Mouse (Mus musculus) thymus, postnatal 36 days (tissue): ENCODE measurements around the gene Gm17545.

Experiments used
- DNase-seq, 2 experiments: peaks; one replicate each; pipeline ENCODE4 v3.0.0; 2022; ENCODE audit warnings: mixed read lengths in 2 of 2

The Gm17545 gene

GRCm38 (mm10) chr9:22447213-22447612, 6.9 kb upstream of the Gm17545 start:
- no peak for DNase-seq

- DNase-seq = no peak
Measured at GRCm38 (mm10) chr9:22448420-22448819, 5.7 kb upstream of the Gm17545 start.

DNA sequence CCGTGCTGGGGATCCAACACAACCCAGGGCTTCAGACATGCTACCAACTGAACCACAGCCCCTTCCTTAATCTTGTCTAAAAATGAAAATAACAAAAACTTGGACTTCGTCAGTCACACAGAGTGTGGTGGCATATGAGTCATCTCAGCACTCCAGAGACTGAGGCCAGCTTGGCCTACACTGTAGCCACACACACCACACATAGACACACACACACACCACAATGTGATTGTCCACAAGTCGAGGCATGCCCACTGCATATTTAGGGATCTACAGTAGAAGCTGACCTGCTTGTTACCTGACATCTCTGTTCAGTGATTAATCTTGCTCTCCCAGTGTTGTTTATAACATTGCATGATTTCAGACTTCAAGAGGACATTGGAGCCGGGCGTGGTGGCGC, 4.9 kb upstream of the Gm17545 start:
- DNase-seq = no peak

GRCm38 (mm10) chr9:22452697-22453096, 1.4 kb upstream of the Gm17545 start:
- DNase-seq = no peak

DNA sequence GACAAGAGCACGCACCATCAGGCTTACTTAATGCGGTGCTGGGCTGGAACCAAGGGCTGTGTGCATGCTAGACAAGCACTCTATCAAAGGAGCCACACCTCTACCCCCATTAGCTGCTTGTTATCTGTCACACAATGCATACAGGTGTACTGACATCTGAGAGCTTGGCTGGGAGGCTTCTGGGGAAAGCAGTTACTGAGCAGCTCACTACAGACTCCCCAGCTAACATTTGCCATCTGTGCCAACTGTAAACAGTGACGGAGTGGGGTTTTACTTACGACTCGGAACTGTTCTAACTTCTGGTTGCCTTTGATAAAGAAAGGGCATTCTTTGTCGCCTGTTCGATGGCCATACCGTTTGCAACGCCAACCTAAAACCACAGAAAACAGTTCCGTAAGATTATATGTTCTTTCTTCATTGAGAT, 577 bp upstream of the Gm17545 start:
- DNase-seq = no peak

DNA sequence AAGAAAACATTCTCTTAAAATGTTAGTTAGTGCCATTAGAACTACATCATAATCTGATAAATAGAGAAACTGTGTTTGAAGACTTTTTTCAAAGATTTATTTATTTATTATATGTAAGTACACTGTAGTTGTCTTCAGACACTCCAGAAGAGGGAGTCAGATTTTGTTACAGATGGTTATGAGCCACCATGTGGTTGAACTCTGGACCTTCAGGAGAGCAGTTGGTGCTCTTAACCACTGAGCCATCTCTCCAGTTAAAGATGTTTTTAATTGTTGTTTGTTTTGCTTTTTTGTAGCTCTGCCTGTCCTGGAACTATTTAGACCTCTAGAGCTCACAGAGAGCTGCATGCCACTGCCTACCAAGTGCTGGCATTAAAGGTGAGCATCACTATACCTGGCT, 951 bp downstream of the Gm17545 start:
- DNase-seq = no peak

DNA sequence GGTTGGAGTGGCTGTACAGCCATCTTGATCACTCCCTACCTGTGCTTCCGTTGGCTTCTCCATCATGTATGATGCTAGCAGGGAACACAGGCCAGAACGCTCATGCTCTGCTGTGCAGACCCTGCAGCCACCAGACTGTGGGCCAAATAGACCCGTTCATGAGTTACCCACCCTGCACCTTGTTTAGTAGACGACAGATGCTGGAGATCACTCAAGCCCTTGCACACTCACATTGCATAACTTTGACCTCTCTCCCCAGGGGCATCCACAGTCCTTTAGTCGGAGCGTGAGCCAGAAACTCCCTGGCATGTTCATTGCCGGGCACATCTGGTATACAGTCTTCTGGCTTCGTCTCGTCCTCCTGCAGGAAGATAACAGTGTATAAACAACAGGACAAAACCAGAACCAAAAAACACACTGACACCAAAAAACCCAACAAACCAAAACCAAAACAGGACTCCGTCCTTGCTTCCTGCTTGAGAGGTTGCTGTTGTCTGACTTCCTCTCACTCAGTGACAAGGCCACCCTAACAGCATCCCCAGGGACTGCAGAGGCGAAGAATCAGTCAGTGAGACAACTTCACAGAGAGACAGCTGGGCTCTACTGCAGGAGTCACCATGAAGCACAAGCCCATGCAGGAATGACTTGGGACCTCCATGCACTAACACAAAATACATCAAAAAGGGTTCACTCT, 3.2 kb downstream of the Gm17545 start:
- no peak for DNase-seq

DNA sequence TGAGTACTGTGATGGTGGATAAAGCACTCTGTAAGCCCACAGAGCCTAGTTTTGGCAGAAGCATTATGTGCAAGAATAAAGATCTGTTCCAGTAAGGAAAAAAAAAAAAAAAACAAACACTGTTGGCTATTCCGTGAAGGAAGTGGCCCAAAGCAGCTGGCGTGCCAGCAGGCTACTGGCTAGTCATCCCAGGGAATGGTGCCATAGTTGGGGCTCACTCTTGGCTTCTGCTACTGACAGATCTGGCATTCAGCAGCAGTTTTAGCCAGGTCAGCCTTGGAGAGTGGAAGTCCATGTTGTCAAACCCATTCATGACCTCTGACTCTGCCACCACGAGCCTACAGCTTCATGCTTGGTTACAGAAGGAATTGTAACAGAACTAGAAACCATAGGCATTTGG, 7.9 kb downstream of the Gm17545 start:
- no peak for DNase-seq

DNA sequence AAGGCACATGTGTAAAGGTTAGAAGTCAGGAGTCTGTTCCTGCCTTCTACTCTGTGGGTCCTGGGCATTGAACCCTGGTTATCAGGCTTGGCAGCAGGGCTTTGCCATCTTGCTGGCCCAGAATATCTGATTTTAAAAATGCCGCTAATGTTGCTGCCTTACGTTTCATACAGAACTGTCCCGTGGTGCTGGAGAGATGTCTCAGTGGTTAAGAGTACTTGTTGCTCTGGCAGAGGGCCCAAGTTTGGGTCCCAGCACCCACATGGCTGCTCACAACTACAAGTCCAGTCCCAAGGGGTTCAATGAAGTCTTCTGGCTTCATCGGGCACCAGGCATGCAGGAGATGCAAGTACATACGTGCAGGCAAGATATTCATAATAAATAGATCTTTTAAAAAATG, 12.1 kb downstream of the Gm17545 start:
- no peak for DNase-seq

DNA sequence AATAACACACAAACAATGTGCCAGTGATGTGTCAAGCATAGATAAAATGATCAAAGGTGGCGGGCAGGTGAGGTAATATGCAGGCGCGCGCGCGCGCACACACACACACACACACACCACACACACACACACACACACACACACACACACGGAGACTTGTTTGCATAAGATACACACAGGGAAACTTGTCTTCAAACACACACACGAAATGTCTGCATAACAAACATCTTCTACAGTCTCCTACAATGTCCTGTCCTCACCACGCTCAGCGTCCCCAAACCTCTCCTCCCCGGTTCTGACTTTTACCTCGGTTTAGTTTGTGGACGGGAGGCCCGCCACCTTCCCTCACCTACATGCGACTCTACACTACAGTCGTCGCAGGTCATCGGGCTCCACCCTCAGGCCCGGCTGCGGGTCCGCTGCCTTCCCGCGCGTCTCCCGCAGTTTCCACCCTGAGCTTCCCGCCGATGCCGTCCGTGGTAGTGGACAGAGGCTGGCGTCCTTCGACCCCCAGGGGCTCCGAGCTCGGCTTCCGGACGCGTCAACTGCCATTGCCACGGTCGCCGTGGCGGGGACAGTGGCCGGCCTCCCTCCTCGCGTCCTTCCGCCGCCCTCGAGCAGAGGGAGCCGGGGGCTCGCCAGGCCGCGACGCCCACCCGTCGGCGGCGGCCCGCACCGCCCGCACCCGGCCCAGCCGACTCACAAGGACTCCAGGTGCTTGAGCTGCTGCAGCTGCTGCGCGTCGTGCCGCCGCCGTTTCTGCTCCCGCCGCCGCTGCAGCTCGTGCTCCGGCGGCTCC, 13.5 kb downstream of the Gm17545 start:
- DNase-seq = peak; percentile 53 to 77

DNA sequence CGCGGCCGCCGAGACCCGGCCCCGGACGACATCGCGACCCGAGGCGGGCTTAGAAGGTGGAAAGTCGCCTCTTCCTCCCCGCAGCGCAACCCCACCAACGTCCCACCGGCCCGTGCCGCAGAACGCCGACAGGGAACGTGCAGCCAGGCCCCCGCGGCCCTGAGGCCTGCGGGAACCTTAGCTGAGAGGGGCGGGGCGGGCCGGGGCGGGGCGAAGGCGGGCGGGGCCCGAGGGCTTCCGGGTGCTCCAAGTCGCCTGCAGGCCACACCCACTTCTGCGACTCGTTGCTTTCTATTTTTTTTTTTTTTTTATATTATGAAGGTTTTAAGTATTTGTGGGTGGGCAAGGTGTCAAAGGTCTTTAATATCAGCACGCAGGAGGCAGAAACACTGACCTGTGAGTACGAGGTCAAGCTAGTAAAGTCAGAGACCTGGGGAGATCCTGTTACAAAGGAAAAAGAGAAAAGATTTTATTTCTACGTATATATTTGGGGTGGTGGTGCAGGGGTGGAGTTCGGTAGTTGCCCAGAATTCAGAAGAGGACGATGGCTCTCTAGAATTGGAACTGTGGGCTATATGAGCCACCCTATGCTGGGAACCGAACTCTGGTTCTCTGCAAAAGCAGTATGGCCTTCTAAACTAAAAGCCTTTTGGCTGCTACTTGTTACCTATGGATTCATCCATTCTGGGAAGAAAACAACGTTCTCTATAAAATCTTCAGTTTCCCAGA, 14.2 kb downstream of the Gm17545 start:
- peak in 1 of 2 experiments; percentile 73 for DNase-seq

GRCm38 (mm10) chr9:22468899-22469259, 14.8 kb downstream of the Gm17545 start:
- no peak for DNase-seq

DNA sequence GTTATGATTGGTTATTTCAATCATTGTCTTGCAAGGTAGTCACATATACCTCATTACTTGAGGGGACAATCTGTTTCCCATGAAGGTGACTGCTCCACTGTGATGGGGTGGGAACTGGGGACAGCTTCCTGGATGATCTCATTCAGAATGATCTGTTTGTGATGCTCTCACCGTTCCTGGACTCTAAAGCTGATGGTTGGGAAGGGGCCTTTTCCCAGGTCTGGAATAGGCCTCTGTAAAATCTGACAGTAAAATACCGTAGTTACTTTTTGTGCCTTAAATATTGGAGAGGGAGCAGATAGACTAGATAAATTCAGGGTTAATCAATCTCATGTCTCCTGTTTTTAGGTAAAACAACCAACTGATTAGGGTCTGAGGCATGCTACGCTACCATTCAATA, 15.6 kb downstream of the Gm17545 start, which contains the start of gene Rp9:
Gene Rp9, minus strand, starts transcription at position 101 of the 400 bp plus-strand sequence.
- DNase-seq = no peak

DNA sequence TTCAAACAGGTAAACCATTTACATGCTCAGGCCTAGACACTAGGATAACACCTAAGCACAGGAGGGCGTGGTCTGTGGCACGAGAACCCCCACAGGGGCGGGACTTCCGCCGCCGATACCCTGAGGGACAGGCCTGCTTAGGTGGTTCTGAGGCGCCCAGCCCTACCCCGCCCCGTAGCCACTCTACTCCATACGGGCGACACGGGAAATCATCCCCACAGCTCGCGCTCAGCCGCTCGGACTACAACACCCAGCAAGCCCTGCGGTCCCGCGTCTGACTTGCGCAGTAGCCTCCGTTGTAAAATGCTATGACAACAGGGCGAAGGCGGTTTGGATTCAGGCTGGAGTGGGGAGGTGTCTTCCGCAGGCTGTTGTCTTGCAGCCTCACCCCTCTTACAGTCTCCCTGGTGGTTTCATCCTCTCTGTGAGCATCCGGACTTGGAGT, 21.4 kb downstream of the Gm17545 start, which contains the start of gene Bbs9:
Gene Bbs9, plus strand, starts transcription at position 292 of the 445 bp plus-strand sequence.
- DNase-seq = peak; percentile 94 to 97

DNA sequence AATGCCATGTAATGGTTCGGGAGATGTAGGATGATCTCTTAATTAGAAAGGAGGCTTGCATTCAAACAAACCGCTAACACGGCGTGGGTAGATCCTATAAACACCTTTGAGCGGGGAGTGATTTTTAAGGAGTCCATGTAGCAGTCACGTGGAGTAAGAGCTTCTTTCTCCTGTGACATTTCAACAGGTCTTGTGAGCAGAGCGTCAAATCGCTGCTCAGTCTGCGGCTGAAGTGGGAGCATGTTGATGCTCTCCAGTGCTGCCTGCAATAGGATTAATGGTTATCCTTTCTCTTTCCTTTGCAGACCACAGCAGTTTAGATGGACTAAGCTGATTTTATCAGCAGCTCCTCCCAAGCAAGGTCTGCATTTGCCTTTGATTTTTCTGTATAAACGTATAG, 22.2 kb downstream of the Gm17545 start:
- peak in 1 of 2 experiments; percentile 7 for DNase-seq

- no peak for DNase-seq
Measured at GRCm38 (mm10) chr9:22478946-22479345, 24.9 kb downstream of the Gm17545 start.

DNA sequence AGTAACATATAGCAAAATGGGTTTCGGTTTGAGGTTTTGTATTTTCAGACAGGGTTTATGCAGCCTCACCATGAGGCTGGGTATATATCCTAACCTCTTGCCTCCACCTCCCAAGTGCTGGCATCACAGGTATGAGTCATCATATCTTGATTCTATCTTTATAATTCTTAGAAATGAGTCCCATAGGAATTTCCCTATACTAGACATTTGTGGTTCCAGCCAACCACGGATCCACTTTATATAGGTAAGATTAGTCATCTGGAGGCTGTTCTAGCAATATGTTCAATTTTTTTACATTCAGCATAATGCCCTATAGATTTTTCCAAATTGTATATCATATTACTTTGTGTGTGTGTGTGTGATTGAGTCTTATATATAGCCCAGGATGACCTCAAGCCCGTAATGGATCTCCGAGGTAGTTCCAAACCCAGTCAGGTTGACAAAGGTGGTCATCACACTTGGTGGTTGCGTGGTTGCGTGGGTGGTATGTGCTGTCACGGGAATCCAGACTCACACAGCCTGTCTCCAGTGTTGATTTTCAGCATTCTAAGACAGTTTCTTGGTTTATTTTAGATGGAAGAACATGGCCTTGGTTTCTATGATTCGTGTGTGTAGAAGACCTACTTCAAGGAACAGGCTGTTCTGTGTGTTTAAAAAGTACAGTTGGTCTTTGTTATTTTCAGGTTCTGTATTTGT, 29.9 kb downstream of the Gm17545 start:
- no peak for DNase-seq

DNA sequence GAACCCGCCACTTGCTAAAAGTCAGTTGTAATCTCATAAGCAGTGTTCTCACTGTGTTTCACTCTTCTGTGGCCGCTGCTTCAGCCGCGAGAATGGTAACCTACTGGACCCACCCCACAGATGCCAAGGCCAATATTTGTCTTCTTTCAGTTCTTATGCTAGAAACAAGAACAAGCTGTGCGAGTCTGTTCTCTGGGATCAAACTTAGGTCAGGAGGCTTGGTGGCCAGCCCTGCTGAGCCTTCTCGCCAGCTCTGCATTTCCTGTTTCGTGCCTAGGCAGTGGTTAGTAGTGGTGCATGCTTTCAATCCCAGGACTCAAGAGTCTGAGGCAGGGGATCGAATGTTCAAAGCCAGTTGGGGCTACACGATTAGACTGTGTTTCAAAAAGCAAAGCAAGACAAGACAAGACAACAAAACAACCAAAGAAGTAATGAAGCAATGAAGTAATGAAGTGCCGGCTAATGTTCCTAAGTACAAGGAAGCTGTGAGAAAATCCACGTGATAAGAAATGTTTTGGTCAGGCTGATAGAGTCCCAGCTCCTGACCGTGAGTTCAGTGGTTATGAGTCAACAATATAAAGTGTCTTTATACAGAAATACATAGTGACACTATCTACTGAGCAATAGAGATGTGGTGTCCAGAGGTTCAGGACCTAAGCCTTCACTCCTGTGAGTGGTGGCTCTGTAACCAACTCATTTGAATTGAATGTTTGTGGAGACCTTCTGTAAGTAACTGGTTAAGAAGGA, 30.6 kb downstream of the Gm17545 start:
- DNase-seq = no peak

DNA sequence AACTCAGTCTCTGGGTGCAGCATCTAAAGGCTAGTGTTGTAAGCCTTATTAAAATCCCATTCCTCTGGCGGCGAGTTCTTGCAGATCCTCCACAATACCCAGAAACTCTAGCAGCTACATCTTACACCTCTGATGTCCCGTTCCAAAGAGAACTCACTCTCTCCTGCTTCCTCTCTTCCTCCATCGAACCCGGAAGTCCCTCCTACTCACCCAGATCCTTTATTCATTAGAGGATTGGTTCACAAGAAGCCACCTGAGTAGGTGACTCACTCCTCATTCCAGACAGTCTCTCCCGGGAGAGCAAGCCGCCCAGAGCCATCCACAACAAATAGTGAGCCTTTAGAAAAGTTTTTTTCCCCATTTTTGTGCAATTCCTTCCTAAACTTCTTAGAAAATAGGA, 32.1 kb downstream of the Gm17545 start:
- DNase-seq = no peak

DNA sequence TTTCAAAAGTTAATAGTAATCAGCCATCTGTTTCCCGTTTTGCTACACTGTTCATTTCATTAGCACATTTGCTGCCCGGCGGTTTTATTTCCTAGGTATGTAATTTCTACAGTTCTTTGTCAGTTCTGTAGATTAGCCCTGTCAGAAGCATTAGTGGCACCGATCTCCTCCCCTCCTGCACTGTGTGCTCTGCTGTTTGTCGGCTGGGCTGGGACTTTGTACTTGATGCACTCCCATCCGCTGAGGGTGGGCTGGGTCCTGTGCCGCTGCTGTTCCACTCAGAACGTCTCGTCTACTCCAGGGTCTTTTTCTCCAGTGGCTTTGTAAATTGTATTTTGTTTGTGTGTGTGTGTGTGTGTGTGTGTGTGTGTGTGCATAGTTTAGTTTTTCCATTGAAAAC, 34.9 kb downstream of the Gm17545 start:
- DNase-seq = no peak

DNA sequence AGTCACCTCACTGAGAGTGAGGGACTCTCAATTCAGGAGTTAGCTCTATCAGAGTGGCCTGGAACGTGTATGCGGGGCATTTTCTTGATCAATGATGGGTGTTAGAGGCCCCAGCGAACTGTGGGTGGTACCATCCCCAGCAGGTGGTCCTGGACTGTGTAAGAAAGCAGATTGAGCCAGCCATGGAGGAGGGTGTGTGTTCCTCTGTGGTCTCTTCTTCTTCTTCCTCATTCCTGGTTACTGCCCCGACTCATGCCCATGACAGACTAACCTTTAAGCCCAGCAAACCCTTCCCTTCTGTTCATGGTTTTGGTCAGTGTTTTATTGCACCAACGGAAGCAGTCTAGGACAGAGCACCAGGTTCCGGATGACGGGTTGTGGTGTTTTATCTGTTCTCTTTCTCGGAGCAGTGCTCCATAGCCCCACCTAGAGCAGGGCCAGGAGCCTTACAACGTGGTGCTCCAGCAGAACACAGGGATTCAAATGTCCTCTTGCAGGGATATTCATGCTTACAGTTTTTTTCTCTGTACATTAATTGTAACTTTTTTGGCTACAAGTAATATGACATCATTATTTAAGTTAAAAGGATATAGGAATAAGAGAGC, 40.2 kb downstream of the Gm17545 start:
- DNase-seq = no peak

GRCm38 (mm10) chr9:22495133-22495532, 41.0 kb downstream of the Gm17545 start:
- no peak for DNase-seq
